Mouse (Mus musculus): ENCODE measurements at regions not wholly inside any gene's neighbourhood (a gene's known extent, or its start where the extent isn't known, plus 50 kb on each side); places are given as distances from the start of the nearest gene placed in this dataset.

- DNase-seq (ENCODE audit: low spot score in 2 of 2) = no peak
Measured at GRCm38 (mm10) chr11:112095009-112095408, 687.0 kb upstream of the Sox9 start.

GRCm38 (mm10) chr11:112098161-112098560 lies 683.9 kb upstream of the Sox9 start:
- DNase-seq (ENCODE audit: low spot score in 2 of 2) = no peak

DNA sequence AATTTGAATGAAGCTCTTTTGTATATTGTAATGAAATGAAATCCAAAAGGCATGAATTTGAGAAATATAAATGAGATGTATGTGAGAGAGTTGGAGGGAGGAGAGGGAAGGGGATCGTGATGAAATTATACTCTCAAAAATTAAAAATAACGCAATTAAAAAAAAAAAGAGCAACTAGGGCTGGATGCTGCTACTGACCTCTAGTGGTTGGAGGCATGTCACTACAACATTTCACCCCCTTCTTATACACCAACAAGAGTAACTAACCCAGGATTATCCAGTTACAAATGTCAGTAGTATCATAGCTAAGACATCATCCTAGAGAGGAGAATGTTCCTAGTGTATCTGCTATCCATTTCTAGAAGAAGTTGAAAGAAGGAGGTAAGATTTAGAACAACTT lies 678.8 kb upstream of the Sox9 start:
- DNase-seq (ENCODE audit: low spot score in 2 of 2) = no peak

- DNase-seq (ENCODE audit: low spot score in 2 of 2) = peak in 1 of 2 experiments; percentile 3
Measured at GRCm38 (mm10) chr11:112106891-112107290, 675.1 kb upstream of the Sox9 start.

DNA sequence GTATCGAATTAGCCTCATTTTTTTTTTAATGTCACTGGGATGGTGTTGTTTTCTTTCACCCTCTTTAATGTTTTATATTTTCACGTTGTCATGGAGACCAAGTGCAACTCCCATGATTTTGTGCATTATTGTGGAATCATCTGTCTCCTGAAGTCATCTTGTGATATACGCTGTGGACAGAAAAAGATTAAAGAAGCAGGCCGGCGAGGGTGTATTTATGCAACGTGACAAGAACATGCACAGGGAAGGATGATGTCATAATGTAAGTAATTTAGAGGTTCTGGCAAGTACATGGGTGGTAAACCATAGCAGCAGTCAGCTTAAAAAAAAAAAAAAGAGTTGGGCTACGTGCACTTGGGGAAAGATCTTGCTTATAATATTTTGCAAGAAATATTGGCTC lies 674.7 kb upstream of the Sox9 start:
- DNase-seq (ENCODE audit: low spot score in 2 of 2) = peak; percentile 20 to 50

DNA sequence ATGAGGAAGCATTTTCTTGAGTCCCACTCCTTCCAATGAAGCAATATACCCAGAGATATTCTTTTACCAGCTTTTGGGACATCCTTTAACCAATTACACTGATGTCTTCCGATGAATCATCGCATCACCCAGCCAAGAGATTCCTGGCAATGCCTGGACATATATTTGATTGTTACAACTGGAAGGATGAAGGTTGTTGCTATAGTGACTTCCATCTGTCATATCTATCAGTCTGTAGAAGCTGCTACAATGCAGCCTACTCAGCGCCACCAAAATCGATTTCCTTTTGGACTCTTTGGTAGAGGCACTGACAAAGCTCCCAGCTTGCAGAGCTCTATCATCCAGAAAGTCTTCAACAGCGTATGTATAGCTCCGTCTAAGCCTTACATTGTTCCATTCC lies 661.0 kb upstream of the Sox9 start:
- DNase-seq (ENCODE audit: low spot score in 2 of 2) = no peak

GRCm38 (mm10) chr11:112121831-112122230 lies 660.2 kb upstream of the Sox9 start:
- DNase-seq (ENCODE audit: low spot score in 2 of 2) = no peak

- DNase-seq (ENCODE audit: low spot score in 2 of 2) = no peak
Measured at GRCm38 (mm10) chr11:112125249-112125933, 656.6 kb upstream of the Sox9 start.

DNA sequence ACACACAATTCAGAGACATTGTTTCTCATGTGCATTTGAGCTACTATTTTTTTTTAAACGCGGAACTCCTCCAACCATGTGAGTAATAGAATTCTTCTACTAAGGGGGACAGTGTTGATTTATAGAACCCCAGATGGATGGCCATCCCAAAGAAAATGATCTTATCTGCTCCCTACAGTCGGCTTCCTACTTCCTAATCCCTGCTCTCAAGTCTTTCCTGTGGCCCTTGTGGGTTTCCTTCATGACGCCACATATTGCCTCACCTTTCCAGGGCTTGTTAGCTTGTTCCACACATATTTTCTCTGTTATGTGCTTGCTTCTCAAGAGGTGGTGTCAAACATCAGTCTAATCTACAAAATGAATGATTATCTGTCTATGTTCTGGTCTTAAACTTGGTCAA lies 651.9 kb upstream of the Sox9 start:
- DNase-seq (ENCODE audit: low spot score in 2 of 2) = no peak

- no peak for DNase-seq (ENCODE audit: low spot score in 2 of 2)
Measured at GRCm38 (mm10) chr11:112137401-112138020, 644.5 kb upstream of the Sox9 start.

- no peak for DNase-seq (ENCODE audit: low spot score in 2 of 2)
Measured at GRCm38 (mm10) chr11:112140058-112140457, 642.0 kb upstream of the Sox9 start.

GRCm38 (mm10) chr11:112140495-112140894 lies 641.5 kb upstream of the Sox9 start:
- DNase-seq (ENCODE audit: low spot score in 2 of 2) = no peak

DNA sequence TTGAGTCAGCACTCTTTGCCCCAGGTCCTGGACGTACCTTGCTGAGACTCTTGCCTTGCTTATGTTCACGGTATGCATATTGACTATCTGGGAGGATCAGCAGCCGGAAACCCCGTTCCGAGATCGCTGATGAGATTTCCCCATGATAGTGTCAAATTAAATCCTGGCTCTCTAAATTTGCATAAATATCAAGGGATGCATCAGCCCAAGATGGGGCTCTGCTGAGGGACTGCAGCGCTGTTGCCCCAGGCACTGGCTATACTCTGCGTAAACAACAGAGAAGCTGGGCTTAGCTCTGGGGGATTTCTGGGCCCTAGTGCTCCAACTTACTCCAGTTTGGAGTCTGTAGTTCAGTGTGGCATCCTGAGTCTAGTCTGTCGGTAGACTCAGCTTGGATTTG lies 641.1 kb upstream of the Sox9 start:
- DNase-seq (ENCODE audit: low spot score in 2 of 2) = no peak

GRCm38 (mm10) chr11:112152051-112152450 lies 630.0 kb upstream of the Sox9 start:
- no peak for DNase-seq (ENCODE audit: low spot score in 2 of 2)

DNA sequence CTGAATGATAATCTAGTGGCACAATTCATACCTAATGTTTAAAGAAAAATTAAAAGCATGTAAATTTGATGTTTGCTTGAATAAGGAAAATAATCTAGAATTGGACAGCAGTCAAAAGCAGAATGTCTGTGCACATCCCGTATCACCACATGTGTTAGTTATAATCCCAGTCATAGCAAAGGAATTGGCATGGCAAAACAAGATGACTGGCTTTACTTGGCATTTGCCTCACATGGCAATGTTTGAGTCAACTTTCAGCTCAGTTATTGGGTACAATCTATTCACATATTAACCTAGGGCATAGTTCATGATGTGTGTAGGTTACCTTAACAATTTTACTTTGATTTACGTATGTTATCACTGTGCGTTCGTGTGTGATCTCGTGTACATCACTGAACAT lies 628.8 kb upstream of the Sox9 start:
- DNase-seq (ENCODE audit: low spot score in 2 of 2) = no peak

DNA sequence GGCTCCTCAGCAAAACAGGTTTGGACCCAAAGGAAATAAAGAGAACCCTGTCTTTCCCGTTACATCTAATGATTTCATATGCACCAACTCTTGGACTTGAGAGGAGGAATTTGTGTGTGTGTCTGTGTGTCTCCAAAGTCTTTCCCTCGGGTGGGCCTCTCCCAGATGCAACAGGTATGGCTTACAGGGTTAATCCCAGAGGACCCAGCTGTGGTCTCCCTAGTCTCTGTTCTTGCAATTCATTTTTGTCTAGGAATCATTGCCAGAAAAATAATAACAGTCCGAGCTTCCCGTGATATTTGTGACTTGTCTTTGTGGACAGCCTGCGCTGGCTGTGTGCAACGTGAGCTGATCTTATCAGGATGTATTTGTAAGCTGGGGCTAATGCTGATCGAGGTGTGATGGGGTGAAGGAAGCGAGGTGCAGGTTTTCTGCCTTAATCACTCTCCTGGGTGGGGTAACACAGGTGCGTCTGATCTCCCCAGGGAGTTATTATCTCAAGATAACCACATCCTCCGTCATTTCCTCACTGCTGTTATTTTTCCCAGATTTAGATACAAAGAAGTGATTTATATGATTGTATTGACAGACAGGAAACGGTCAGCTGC lies 627.2 kb upstream of the Sox9 start:
- DNase-seq (ENCODE audit: low spot score in 2 of 2) = no peak

- DNase-seq (ENCODE audit: low spot score in 2 of 2) = no peak
Measured at GRCm38 (mm10) chr11:112155339-112155955, 626.6 kb upstream of the Sox9 start.

- DNase-seq (ENCODE audit: low spot score in 2 of 2) = no peak
Measured at GRCm38 (mm10) chr11:112163681-112164265, 618.3 kb upstream of the Sox9 start.

DNA sequence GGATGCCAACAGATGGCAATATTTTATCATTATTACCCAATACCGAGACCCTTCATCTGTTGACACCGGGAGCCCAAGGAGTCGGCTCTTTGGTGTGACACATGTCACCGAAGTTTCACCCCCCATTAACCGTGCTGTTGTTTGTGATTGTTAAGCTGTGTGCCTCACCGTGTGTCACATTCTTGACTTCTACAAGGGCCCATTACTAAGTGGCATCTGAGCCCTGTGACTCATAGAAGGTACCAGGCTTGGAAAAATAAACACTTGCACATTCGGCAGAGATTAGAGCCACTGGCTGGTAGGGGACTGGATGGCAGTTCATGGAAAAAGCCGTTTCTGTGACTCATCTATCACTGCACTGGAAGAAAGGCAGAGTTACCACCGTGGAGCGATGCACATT lies 608.4 kb upstream of the Sox9 start:
- no peak for DNase-seq (ENCODE audit: low spot score in 2 of 2)

DNA sequence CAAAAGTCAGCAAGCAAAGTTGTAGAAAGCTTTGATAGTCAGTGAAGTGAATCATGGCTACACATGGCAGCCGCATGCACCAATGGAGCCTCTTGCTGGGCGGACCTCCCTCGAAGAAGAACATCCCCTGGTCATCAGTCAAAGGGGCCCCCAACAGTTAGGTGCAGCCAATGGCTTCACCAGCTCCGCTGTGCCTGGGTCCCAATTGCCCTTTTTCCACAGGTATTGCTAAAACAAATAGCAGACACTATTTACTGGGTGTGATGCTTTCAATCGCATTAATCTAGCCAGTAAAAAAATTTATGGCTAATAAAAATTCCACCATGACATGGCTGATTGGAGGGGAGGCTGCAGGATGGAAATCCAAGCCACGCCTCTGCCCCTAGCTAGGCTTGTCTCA lies 606.7 kb upstream of the Sox9 start:
- DNase-seq (ENCODE audit: low spot score in 2 of 2) = no peak

- DNase-seq (ENCODE audit: low spot score in 2 of 2) = peak in 1 of 2 experiments; percentile 1
Measured at GRCm38 (mm10) chr11:112180666-112181065, 601.4 kb upstream of the Sox9 start.

GRCm38 (mm10) chr11:112197620-112198268 lies 584.3 kb upstream of the Sox9 start:
- DNase-seq (ENCODE audit: low spot score in 2 of 2) = no peak
